Mouse (Mus musculus) intestine, embryonic 15.5 days (tissue): ENCODE measurements around the gene Nrxn3. TPM values are rescaled to one million over a fixed set of nuclear protein-coding genes. Genes with fewer than 3 reads are reported as not detected.
A peak's percentile ranks its signal among the peaks of the same experiment; 100 is the strongest.

ENCODE experiments used
- ATAC-seq: fragments of 200-750 bp; cut with Nextera tagmentation; 2 replicates; pipeline ENCODE4 v1.8.0; 2017; ENCODE audit warnings: moderate TSS enrichment, moderate library complexity
- H3K27ac ChIP-seq: fragments of 300-500 bp; sonication (generic); 2 replicates; pipeline ENCODE4 v1.5.1; 2015; ENCODE audit warnings: mild to moderate bottlenecking, inconsistent platforms
- H3K27me3 ChIP-seq: fragments of 300-500 bp; sonication (generic); replicated peaks from 2 replicates; pipeline ENCODE4 v1.6.1; 2015; ENCODE audit warnings: inconsistent platforms
- H3K36me3 ChIP-seq: fragments of 300-500 bp; sonication (generic); 2 replicates; pipeline ENCODE4 v1.6.1; 2015; ENCODE audit warnings: inconsistent platforms
- H3K4me1 ChIP-seq: fragments of 300-500 bp; sonication (generic); replicated peaks from 2 replicates; pipeline ENCODE4 v1.6.1; 2015; ENCODE audit warnings: inconsistent platforms
- H3K4me2 ChIP-seq: fragments of 300-500 bp; sonication (generic); replicated peaks from 2 replicates; pipeline ENCODE4 v1.6.1; 2015; ENCODE audit warnings: mild to moderate bottlenecking, inconsistent platforms
- H3K4me3 ChIP-seq: fragments of 300-500 bp; sonication (generic); replicated peaks from 2 replicates; pipeline ENCODE4 v1.5.1; 2015; ENCODE audit warnings: inconsistent platforms
- H3K9ac ChIP-seq: fragments of 300-500 bp; sonication (generic); 2 replicates; pipeline ENCODE4 v1.6.1; 2015; ENCODE audit warnings: inconsistent platforms
- H3K9me3 ChIP-seq: fragments of 300-500 bp; sonication (generic); 2 replicates; pipeline ENCODE4 v1.6.1; 2016; ENCODE audit warnings: inconsistent platforms
- WGBS: fragments of 180-500 bp; shearing (Covaris S2); methylation state at CpG from one replicate; pipeline ENCODE4 v1.1.7; 2015; 5-methylcytosine and 5-hydroxymethylcytosine counted together
- polyA plus RNA-seq: library from polyadenylated mRNA; unstranded; fragments of >200 nt; fragmentation: Nextera tagmentation; extraction: Ambion mirVana; gene quantifications from 2 replicates; pipeline ENCODE4 v1.2.1, GENCODE M21; 2015

Nrxn3 gene
- polyA plus RNA-seq, 1 experiment from 2014 or later: 3.0 TPM

- H3K36me3 ChIP-seq: no peaks in the 10 kb centered on the region
- H3K9me3 ChIP-seq: no peaks in the 10 kb centered on the region
- ATAC-seq: no peak
- no peak overlapping the region for H3K9ac ChIP-seq
- no peak overlapping the region for H3K4me2 ChIP-seq
- H3K27me3 ChIP-seq: no peaks in the 10 kb centered on the region
- no peak overlapping the region for H3K4me3 ChIP-seq
- H3K27ac ChIP-seq: no peak overlapping the region
- no peaks in the 10 kb centered on the region for H3K4me1 ChIP-seq
- WGBS: 68% methylated on average over 4 of the region's 4 CpGs
These were observed 642.2 kb downstream of the Nrxn3 start for GRCm38 (mm10) chr12:89364850-89365249.

GRCm38 (mm10) chr12:89369939-89370338 is 647.3 kb downstream of the Nrxn3 start:
- H3K4me1 ChIP-seq: no peaks in the 10 kb centered on the region
- no peaks in the 10 kb centered on the region for H3K36me3 ChIP-seq
- no peak for ATAC-seq
- H3K4me2 ChIP-seq: no peak overlapping the region
- H3K27me3 ChIP-seq: no peaks in the 10 kb centered on the region
- WGBS: 45% methylated on average over 1 of the region's 1 CpGs
- H3K4me3 ChIP-seq: no peak overlapping the region
- H3K27ac ChIP-seq: no peak overlapping the region
- no peaks in the 10 kb centered on the region for H3K9me3 ChIP-seq
- H3K9ac ChIP-seq: no peak overlapping the region

- WGBS: 40% methylated on average over 1 of the region's 1 CpGs
- ATAC-seq: no peak
These were observed 653.9 kb downstream of the Nrxn3 start for GRCm38 (mm10) chr12:89376600-89376999.

GRCm38 (mm10) chr12:89377051-89377643 is 654.5 kb downstream of the Nrxn3 start:
- H3K27ac ChIP-seq: no peak overlapping the region
- H3K27me3 ChIP-seq: no peaks in the 10 kb centered on the region
- H3K4me3 ChIP-seq: no peak overlapping the region
- no peak for ATAC-seq
- H3K36me3 ChIP-seq: no peaks in the 10 kb centered on the region
- H3K4me2 ChIP-seq: no peak overlapping the region
- H3K9me3 ChIP-seq: no peaks in the 10 kb centered on the region
- H3K9ac ChIP-seq: no peak overlapping the region
- 28% methylated on average over 5 of the region's 5 CpGs for WGBS
- H3K4me1 ChIP-seq: no peaks in the 10 kb centered on the region

More at GRCm38 (mm10) chr12:89376600-89376999, 653.9 kb downstream of the Nrxn3 start:
- Histone ChIP-seq H3K9ac (no peak overlapping the region), H3K4me1 (no peaks in the 10 kb centered on the region), H3K4me3 (no peak overlapping the region), H3K27me3 (no peaks in the 10 kb centered on the region), H3K9me3 (no peaks in the 10 kb centered on the region), H3K27ac (no peak overlapping the region), H3K36me3 (no peaks in the 10 kb centered on the region), H3K4me2 (no peak overlapping the region)

GRCm38 (mm10) chr12:89377687-89378086 is 655.0 kb downstream of the Nrxn3 start:
- no peak overlapping the region for H3K4me3 ChIP-seq
- H3K9me3 ChIP-seq: no peaks in the 10 kb centered on the region

GRCm38 (mm10) chr12:89383254-89383653 is 660.6 kb downstream of the Nrxn3 start:
- Histone ChIP-seq H3K4me2 (no peak overlapping the region), H3K4me1 (no peaks in the 10 kb centered on the region), H3K9ac (no peak overlapping the region), H3K4me3 (no peak overlapping the region), H3K36me3 (no peaks in the 10 kb centered on the region), H3K27me3 (no peaks in the 10 kb centered on the region), H3K9me3 (no peaks in the 10 kb centered on the region), H3K27ac (no peak overlapping the region)
- no peak for ATAC-seq
- WGBS: 9% methylated on average over 3 of the region's 3 CpGs

More at GRCm38 (mm10) chr12:89377687-89378086, 655.0 kb downstream of the Nrxn3 start:
- Histone ChIP-seq H3K9ac (no peak overlapping the region), H3K36me3 (no peaks in the 10 kb centered on the region), H3K4me2 (no peak overlapping the region), H3K4me1 (no peaks in the 10 kb centered on the region), H3K27ac (no peak overlapping the region), H3K27me3 (no peaks in the 10 kb centered on the region)
- ATAC-seq: no peak
- WGBS: 89% methylated on average over 2 of the region's 2 CpGs

GRCm38 (mm10) chr12:89395121-89395792 is 672.6 kb downstream of the Nrxn3 start:
- Histone ChIP-seq H3K36me3 (no peaks in the 10 kb centered on the region), H3K9me3 (no peaks in the 10 kb centered on the region), H3K4me2 (no peak overlapping the region), H3K4me1 (no peaks in the 10 kb centered on the region), H3K27me3 (no peaks in the 10 kb centered on the region), H3K27ac (no peak overlapping the region), H3K9ac (no peak overlapping the region), H3K4me3 (no peak overlapping the region)
- ATAC-seq: no peak
- WGBS: 59% methylated on average over 3 of the region's 3 CpGs

GRCm38 (mm10) chr12:89436519-89436918 is 713.8 kb downstream of the Nrxn3 start:
- H3K36me3 ChIP-seq: no peaks in the 10 kb centered on the region
- H3K4me3 ChIP-seq: no peak overlapping the region
- H3K9ac ChIP-seq: no peak overlapping the region
- no peaks in the 10 kb centered on the region for H3K9me3 ChIP-seq
- H3K4me1 ChIP-seq: no peaks in the 10 kb centered on the region
- no peaks in the 10 kb centered on the region for H3K27me3 ChIP-seq
- ATAC-seq: no peak
- no peak overlapping the region for H3K4me2 ChIP-seq
- no peak overlapping the region for H3K27ac ChIP-seq

GRCm38 (mm10) chr12:89442323-89443038 is 719.8 kb downstream of the Nrxn3 start:
- Histone ChIP-seq H3K4me2 (no peak overlapping the region), H3K4me3 (no peak overlapping the region), H3K36me3 (no peaks in the 10 kb centered on the region), H3K9me3 (no peaks in the 10 kb centered on the region), H3K27ac (no peak overlapping the region), H3K9ac (no peak overlapping the region), H3K4me1 (no peaks in the 10 kb centered on the region), H3K27me3 (no peaks in the 10 kb centered on the region)
- 70% methylated on average over 2 of the region's 2 CpGs for WGBS
- ATAC-seq: no peak

- Histone ChIP-seq H3K4me1 (no peaks in the 10 kb centered on the region), H3K4me2 (no peak overlapping the region), H3K27ac (no peak overlapping the region), H3K36me3 (no peaks in the 10 kb centered on the region), H3K4me3 (no peak overlapping the region), H3K9me3 (no peaks in the 10 kb centered on the region), H3K27me3 (no peaks in the 10 kb centered on the region; the same call in 1 of the 2 replicates), H3K9ac (no peak overlapping the region)
- 5% methylated on average over 2 of the region's 2 CpGs for WGBS
- ATAC-seq: peak; percentile 56; the same call in 1 of the 2 replicates
These were observed 728.1 kb downstream of the Nrxn3 start for GRCm38 (mm10) chr12:89450667-89451298.

GRCm38 (mm10) chr12:89470226-89470625 is 747.5 kb downstream of the Nrxn3 start:
- Histone ChIP-seq H3K4me2 (no peak overlapping the region), H3K36me3 (no peaks in the 10 kb centered on the region), H3K27ac (no peak overlapping the region), H3K27me3 (no peaks in the 10 kb centered on the region), H3K4me1 (no peaks in the 10 kb centered on the region), H3K9ac (no peak overlapping the region), H3K4me3 (no peak overlapping the region), H3K9me3 (no peaks in the 10 kb centered on the region)
- WGBS: 73% methylated on average over 2 of the region's 2 CpGs
- no peak for ATAC-seq

GRCm38 (mm10) chr12:89471289-89471688 is 748.6 kb downstream of the Nrxn3 start:
- no peak overlapping the region for H3K4me2 ChIP-seq
- no peak for ATAC-seq
- H3K4me3 ChIP-seq: no peak overlapping the region
- H3K9me3 ChIP-seq: no peaks in the 10 kb centered on the region
- H3K36me3 ChIP-seq: no peaks in the 10 kb centered on the region
- WGBS: 49% methylated on average over 2 of the region's 2 CpGs
- no peak overlapping the region for H3K27ac ChIP-seq
- no peaks in the 10 kb centered on the region for H3K27me3 ChIP-seq
- H3K4me1 ChIP-seq: no peaks in the 10 kb centered on the region
- no peak overlapping the region for H3K9ac ChIP-seq
